Mouse (Mus musculus) hindbrain, embryonic 13.5 days (tissue): ENCODE results near the gene Cxcl17. TPM values are rescaled to one million over a fixed set of nuclear protein-coding genes. Genes with fewer than 3 reads are reported as not detected.
A peak's percentile ranks its signal among the peaks of the same experiment; 100 is the strongest.

Source experiments
- ATAC-seq: fragments of 200-750 bp; cut with Nextera tagmentation; 2 replicates; pipeline ENCODE4 v1.8.0; 2017; ENCODE audit warnings: moderate TSS enrichment; ENCODE audit not compliant: low FRiP score
- H3K27ac ChIP-seq: fragments of 300-500 bp; sonication (generic); 2 replicates; pipeline ENCODE4 v1.5.1; 2015; ENCODE audit warnings: inconsistent platforms, mild to moderate bottlenecking, moderate library complexity
- H3K27me3 ChIP-seq: fragments of 300-500 bp; sonication (generic); 2 replicates; pipeline ENCODE4 v1.6.1; 2015; ENCODE audit warnings: mild to moderate bottlenecking, inconsistent platforms
- H3K36me3 ChIP-seq: fragments of 300-500 bp; sonication (generic); 2 replicates; pipeline ENCODE4 v1.6.1; 2015; ENCODE audit warnings: mild to moderate bottlenecking, inconsistent platforms
- H3K4me1 ChIP-seq: fragments of 300-500 bp; sonication (generic); replicated peaks from 2 replicates; pipeline ENCODE4 v1.6.1; 2015; ENCODE audit warnings: inconsistent platforms
- H3K4me2 ChIP-seq: fragments of 300-500 bp; sonication (generic); 2 replicates; pipeline ENCODE4 v1.6.1; 2015; ENCODE audit warnings: inconsistent platforms, mild to moderate bottlenecking, moderate library complexity
- H3K4me3 ChIP-seq: fragments of 300-500 bp; sonication (generic); 2 replicates; pipeline ENCODE4 v1.5.1; 2015; ENCODE audit warnings: mild to moderate bottlenecking, inconsistent platforms
- H3K9ac ChIP-seq: fragments of 300-500 bp; sonication (generic); 2 replicates; pipeline ENCODE4 v1.6.1; 2015; ENCODE audit warnings: mild to moderate bottlenecking, inconsistent platforms
- H3K9me3 ChIP-seq: fragments of 300-500 bp; sonication (generic); 2 replicates; pipeline ENCODE4 v1.6.1; 2016; ENCODE audit warnings: inconsistent platforms
- WGBS: fragments of 180-500 bp; shearing (Covaris S2); methylation state at CpG from one replicate; pipeline ENCODE4 v1.1.7; 2015; 5-methylcytosine and 5-hydroxymethylcytosine counted together
- polyA plus RNA-seq: library from polyadenylated mRNA; unstranded; fragments of >200 nt; fragmentation: Nextera tagmentation; extraction: Ambion mirVana; gene quantifications from 2 replicates; pipeline ENCODE4 v1.2.1, GENCODE M21; 2015

Gene Cxcl17
- polyA plus RNA-seq, 1 experiment from 2014 or later, result 0.23 TPM

- WGBS, result 43% methylated on average over 8 of the region's 8 CpGs
- Histone ChIP-seq H3K4me2 (peak overlapping the region; percentile 52), H3K9ac (peak overlapping the region; percentile 58), H3K4me3 (peak overlapping the region; percentile 35), H3K36me3 (peaks cover 20% of the 10 kb centered on the region), H3K9me3 (no peaks in the 10 kb centered on the region), H3K4me1 (peaks cover 24% of the 10 kb centered on the region), H3K27me3 (peaks cover 8% of the 10 kb centered on the region), H3K27ac (no peak overlapping the region)
- no peak; the same call in 1 of the 2 replicates for ATAC-seq
Observed at GRCm38 (mm10) chr7:25377100-25377700, 35.5 kb downstream of the Cxcl17 start.

DNA sequence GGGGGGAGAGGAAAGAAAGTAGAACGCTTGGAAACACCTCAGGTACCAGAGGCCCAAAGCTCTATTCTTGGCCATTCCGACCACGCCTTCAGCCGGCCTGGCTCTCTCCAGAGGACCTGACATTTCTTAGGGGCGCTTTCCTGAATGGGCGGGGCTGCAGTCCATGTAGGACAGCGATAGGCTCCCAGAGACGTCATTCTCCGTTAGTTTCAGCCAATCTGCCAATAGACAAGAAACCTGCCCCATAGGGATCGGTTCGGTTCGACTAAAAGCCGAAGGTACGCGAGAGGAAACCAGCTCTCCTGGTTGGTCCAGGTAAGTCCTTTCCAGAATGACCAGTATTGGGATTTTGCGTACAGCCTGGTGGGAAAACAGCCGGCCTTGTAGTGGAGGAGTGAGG is 36.1 kb downstream of the Cxcl17 start:
- Histone ChIP-seq H3K9ac (0 out of 2 replicates have a peak overlapping the region, but pooled peaks have one; percentile 58), H3K4me3 (peak overlapping the region; percentile 35), H3K27me3 (peaks cover 8% of the 10 kb centered on the region), H3K4me2 (peak overlapping the region; percentile 52), H3K4me1 (peaks cover 24% of the 10 kb centered on the region), H3K9me3 (no peaks in the 10 kb centered on the region), H3K27ac (no peak overlapping the region), H3K36me3 (peaks cover 13% of the 10 kb centered on the region)
- peak; percentile 63; the same call in 1 of the 2 replicates for ATAC-seq
- 6% methylated on average over 17 of the region's 17 CpGs for WGBS

GRCm38 (mm10) chr7:25372441-25372840 is 40.2 kb downstream of the Cxcl17 start:
- Histone ChIP-seq H3K27me3 (peaks cover 31% of the 10 kb centered on the region), H3K4me3 (no peak overlapping the region), H3K9me3 (no peaks in the 10 kb centered on the region), H3K4me2 (no peak overlapping the region), H3K9ac (no peak overlapping the region), H3K36me3 (no peaks in the 10 kb centered on the region), H3K4me1 (peaks cover 18% of the 10 kb centered on the region), H3K27ac (no peak overlapping the region)
- no peak for ATAC-seq
- 95% methylated on average over 5 of the region's 5 CpGs for WGBS

GRCm38 (mm10) chr7:25369058-25369749 is 43.5 kb downstream of the Cxcl17 start, which contains the start of gene Cnfn:
Gene Cnfn, minus strand, starts transcription at chr7:25369724.
- Histone ChIP-seq H3K27ac (no peak within 1 kb of the TSS), H3K4me1 (peaks cover 31% of the 10 kb centered on the region), H3K9me3 (no peaks in the 10 kb centered on the region), H3K4me2 (no peak within 1 kb of the TSS), H3K27me3 (peaks cover 52% of the 10 kb centered on the region), H3K4me3 (no peak within 1 kb of the TSS), H3K9ac (no peak within 1 kb of the TSS), H3K36me3 (peaks cover 5% of the 10 kb centered on the region)
- WGBS, result 51% methylated on average over 12 of the region's 12 CpGs
- no peak for ATAC-seq

DNA sequence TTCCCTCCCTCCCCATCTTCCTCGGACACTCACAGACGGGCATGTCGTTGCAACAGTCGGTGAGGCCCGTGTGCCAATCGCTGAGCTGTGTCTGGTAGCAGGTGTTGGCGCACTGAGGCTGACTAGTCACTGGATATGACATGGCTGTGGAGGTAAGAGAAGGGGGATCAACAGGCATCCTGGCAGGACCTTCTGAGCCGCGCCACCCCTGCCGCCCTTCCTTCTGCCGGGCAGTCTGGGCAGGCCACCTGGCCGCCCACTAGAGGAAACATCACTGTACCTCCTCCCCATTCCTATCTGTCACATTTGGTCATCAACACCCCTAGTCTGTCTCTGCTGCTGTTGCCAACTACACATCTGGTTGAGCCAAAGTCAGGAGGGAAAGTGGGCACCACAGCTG is 44.4 kb downstream of the Cxcl17 start:
- Histone ChIP-seq H3K27ac (no peak overlapping the region), H3K9me3 (no peaks in the 10 kb centered on the region), H3K4me2 (no peak overlapping the region), H3K4me3 (no peak overlapping the region), H3K27me3 (peaks cover 55% of the 10 kb centered on the region), H3K9ac (no peak overlapping the region), H3K4me1 (peaks cover 31% of the 10 kb centered on the region), H3K36me3 (peaks cover 14% of the 10 kb centered on the region)
- WGBS, result 26% methylated on average over 12 of the region's 12 CpGs
- no peak for ATAC-seq

GRCm38 (mm10) chr7:25367632-25368293 is 44.9 kb downstream of the Cxcl17 start:
- Histone ChIP-seq H3K4me2 (peak overlapping the region; percentile 33), H3K9me3 (no peaks in the 10 kb centered on the region), H3K36me3 (peaks cover 20% of the 10 kb centered on the region), H3K4me1 (peaks cover 31% of the 10 kb centered on the region), H3K27ac (no peak overlapping the region), H3K4me3 (peak overlapping the region; percentile 5; the same call in 1 of the 2 replicates), H3K27me3 (peaks cover 55% of the 10 kb centered on the region), H3K9ac (0 out of 2 replicates have a peak overlapping the region, but pooled peaks have one; percentile 13)
- WGBS, result 2% methylated on average over 33 of the region's 33 CpGs
- ATAC-seq, result no peak

DNA sequence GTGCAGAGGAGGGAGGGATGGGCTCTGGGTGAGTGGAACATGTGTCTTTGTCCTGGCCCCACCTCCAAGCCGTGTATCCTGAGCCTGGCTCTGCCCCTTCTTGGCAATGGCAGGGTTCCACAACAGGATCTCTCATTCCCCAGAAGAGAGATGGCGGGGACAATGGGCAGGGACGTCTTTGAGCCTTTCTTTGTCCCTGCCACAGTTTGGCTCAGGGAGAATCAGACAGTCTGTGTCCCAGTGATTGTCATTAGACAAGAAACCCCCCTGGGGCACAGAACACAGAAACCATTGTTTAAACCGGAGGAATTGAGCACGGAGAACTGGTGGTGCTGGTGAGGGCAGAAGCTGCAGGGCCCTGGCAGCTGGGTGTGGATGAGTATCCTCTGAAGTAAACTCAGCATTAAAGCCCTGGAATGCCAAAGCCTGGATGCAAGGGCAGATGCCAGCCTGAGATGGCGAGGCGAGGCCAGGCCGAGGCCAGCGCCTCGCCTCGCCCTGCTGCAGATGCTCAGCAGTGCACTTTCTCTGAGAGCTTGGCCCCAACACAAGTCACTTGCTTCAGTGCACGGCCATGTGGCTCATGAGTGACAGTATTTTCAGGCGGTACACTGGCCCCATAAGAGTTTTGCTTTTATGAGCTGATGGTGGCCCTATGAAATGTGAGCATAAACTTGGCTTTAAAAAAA is 46.6 kb downstream of the Cxcl17 start:
- peak overlapping the region; percentile 62 for H3K9ac ChIP-seq

DNA sequence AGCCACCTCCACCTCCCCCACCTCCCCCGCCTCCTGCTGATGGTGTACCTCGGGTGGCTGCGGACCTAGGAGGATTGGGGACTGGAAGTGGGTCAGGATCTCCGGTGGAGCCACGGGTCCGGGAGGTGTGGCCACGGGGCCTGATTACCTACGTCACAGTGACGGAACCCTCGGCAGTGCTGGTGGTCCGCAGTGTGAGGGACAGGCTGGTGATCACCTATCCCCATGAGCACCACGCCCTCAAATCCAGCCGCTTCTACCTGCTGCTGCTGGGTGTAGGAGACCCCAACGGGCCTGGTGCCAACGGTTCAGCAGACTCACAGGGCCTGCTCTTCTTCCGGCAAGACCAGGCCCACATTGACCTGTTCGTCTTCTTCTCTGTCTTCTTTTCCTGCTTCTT is 49.1 kb downstream of the Cxcl17 start:
- H3K27ac ChIP-seq, result no peak overlapping the region
- peaks cover 36% of the 10 kb centered on the region for H3K27me3 ChIP-seq
- ATAC-seq, result no peak
- no peaks in the 10 kb centered on the region for H3K9me3 ChIP-seq
- 95% methylated on average over 17 of the region's 17 CpGs for WGBS
- no peak overlapping the region for H3K4me3 ChIP-seq
- H3K36me3 ChIP-seq, result peaks cover 60% of the 10 kb centered on the region
- H3K9ac ChIP-seq, result no peak overlapping the region
- H3K4me1 ChIP-seq, result peaks cover 43% of the 10 kb centered on the region
- H3K4me2 ChIP-seq, result no peak overlapping the region

More for the DNA sequence above, 46.6 kb downstream of the Cxcl17 start:
- Histone ChIP-seq H3K4me1 (peaks cover 31% of the 10 kb centered on the region), H3K4me3 (no peak overlapping the region), H3K4me2 (no peak overlapping the region), H3K27ac (peak overlapping the region; percentile 74), H3K27me3 (peaks cover 55% of the 10 kb centered on the region), H3K9me3 (no peaks in the 10 kb centered on the region), H3K36me3 (peaks cover 36% of the 10 kb centered on the region)
- WGBS, result 20% methylated on average over 13 of the region's 13 CpGs
- peak; percentile 44; the same call in 1 of the 2 replicates for ATAC-seq

GRCm38 (mm10) chr7:25363151-25363550 is 49.5 kb downstream of the Cxcl17 start:
- peaks cover 48% of the 10 kb centered on the region for H3K4me1 ChIP-seq

GRCm38 (mm10) chr7:25358721-25359206 is 53.9 kb downstream of the Cxcl17 start:
- 37% methylated on average over 19 of the region's 19 CpGs for WGBS
- Histone ChIP-seq H3K36me3 (peaks cover 90% of the 10 kb centered on the region), H3K9ac (peak overlapping the region; percentile 43; the same call in 1 of the 2 replicates), H3K4me3 (no peak overlapping the region), H3K9me3 (no peaks in the 10 kb centered on the region), H3K4me2 (peak overlapping the region; percentile 15; the same call in 1 of the 2 replicates), H3K27ac (peak overlapping the region; percentile 67), H3K27me3 (no peaks in the 10 kb centered on the region), H3K4me1 (peaks cover 17% of the 10 kb centered on the region)
- peak; percentile 76 for ATAC-seq

More at GRCm38 (mm10) chr7:25363151-25363550, 49.5 kb downstream of the Cxcl17 start:
- no peak overlapping the region for H3K4me2 ChIP-seq
- no peak overlapping the region for H3K27ac ChIP-seq
- peaks cover 31% of the 10 kb centered on the region for H3K27me3 ChIP-seq
- 90% methylated on average over 19 of the region's 19 CpGs for WGBS
- no peak overlapping the region for H3K9ac ChIP-seq
- no peak overlapping the region for H3K4me3 ChIP-seq
- ATAC-seq, result no peak
- H3K9me3 ChIP-seq, result no peaks in the 10 kb centered on the region
- peaks cover 60% of the 10 kb centered on the region for H3K36me3 ChIP-seq
